Mouse (Mus musculus): ENCODE measurements around the gene Vmn2r45. TPM values are rescaled to one million over a fixed set of nuclear protein-coding genes. Genes with fewer than 3 reads are reported as not detected.

The Vmn2r45 gene
- not detected for polyA plus RNA-seq (2014; fragmentation: Illumina TruSeq; extraction: RNeasy Lipid Tissue Mini Kit (QIAGEN cat#74804); ENCODE audit: low read depth, low replicate concordance)

DNA sequence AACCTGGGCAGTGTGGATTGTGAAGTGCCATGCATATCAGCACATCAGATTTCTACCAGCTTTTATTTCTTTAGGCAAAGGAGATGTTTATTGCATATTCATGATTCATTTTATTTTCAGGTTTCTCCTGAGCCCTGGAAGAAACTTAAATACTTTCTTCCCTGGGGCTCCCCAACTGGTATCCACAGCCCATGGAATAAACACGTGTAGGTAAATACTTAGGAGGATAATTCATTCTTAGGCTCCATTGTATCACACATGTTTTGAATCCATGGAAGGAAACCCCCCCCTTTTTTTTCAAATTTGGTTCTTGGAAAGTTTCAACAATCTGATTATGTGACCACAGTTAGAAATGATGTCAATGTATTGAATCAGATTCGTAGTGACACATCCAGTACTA, at the start of gene Vmn2r45:
TSS of gene Vmn2r45 (minus strand) at position 101 of the 400 bp plus-strand sequence.

Other genes with a start within 250 kb of the Vmn2r45 start
- not detected for gene Vmn2r43, start 228.5 kb downstream of the Vmn2r45 start, polyA plus RNA-seq (2014; fragmentation: Illumina TruSeq; extraction: RNeasy Lipid Tissue Mini Kit (QIAGEN cat#74804); ENCODE audit: low read depth, low replicate concordance)
- not detected for gene Vmn2r44, start 105.7 kb downstream of the Vmn2r45 start, polyA plus RNA-seq (2014; fragmentation: Illumina TruSeq; extraction: RNeasy Lipid Tissue Mini Kit (QIAGEN cat#74804); ENCODE audit: low read depth, low replicate concordance)

All from kidney, adult 10 weeks (tissue).